Mouse (Mus musculus): ENCODE measurements around the gene Cdh22. TPM values are rescaled to one million over a fixed set of nuclear protein-coding genes. Genes with fewer than 3 reads are reported as not detected.

Gene Cdh22
- polyA plus RNA-seq, 1 experiment from 2014 or later: 0.57 TPM

DNA sequence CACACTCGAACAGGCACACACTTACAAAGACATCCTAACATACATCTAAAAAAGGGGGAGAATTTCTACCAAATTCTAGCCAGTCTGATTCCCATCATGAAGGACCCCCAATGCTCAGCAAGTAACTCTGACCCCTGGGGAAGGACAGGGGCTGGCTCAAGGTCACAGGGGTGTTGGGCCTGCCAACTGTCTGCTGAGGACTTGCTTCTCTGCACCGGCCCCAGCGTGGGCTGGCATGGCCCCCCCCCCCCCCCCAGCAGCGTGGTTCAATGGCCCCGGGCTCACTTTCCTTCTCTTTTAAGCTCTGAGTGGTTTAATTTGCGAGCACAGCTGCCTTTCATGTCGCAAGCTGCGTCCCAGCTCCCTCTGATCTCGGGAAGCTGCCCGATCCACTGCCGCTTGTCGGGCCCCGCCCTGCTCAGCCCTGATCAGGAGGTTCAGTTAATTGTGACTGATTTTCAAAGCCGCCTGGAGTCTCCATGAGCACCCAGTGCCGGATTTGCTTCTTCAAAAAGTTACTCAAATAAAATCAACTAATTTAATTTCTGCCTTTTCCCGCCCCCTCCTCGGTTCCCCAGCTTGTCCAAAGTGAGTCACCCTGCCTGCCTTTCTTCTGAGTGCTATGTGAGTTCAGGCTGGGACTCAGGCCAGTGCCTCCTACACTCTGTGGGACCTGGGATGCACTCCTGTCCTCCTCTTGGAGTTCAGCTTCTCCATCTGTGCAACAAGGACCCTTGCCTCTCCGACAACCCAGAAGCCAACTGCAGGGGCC lies 67.8 kb downstream of the Cdh22 start:
- no peak overlapping the region for H3K9ac ChIP-seq
- H3K27me3 ChIP-seq (replicated peaks): peaks cover 50% of the 10 kb centered on the region
- ATAC-seq (ENCODE audit: insufficient read depth, low FRiP score, low read depth): no peak
- H3K36me3 ChIP-seq: no peaks in the 10 kb centered on the region
- no peak overlapping the region for H3K4me3 ChIP-seq (replicated peaks)
- H3K27ac ChIP-seq: no peak overlapping the region
- no peaks in the 10 kb centered on the region for H3K4me1 ChIP-seq
- no peak overlapping the region for H3K4me2 ChIP-seq
- 13% methylated on average over 18 of the region's 18 CpGs for WGBS
- H3K9me3 ChIP-seq: no peaks in the 10 kb centered on the region

- Histone ChIP-seq H3K27ac (no peak overlapping the region), H3K9ac (no peak overlapping the region), H3K4me2 (no peak overlapping the region), H3K4me3 (replicated peaks) (no peak overlapping the region), H3K27me3 (replicated peaks) (peaks cover 35% of the 10 kb centered on the region), H3K36me3 (no peaks in the 10 kb centered on the region), H3K4me1 (no peaks in the 10 kb centered on the region), H3K9me3 (no peaks in the 10 kb centered on the region)
- ATAC-seq (ENCODE audit: insufficient read depth, low FRiP score, low read depth): no peak
- WGBS: 4% methylated on average over 5 of the region's 5 CpGs
Measured at GRCm38 (mm10) chr2:165162221-165162620, 72.4 kb downstream of the Cdh22 start.

- Histone ChIP-seq H3K9ac (no peak overlapping the region), H3K27ac (no peak overlapping the region), H3K27me3 (replicated peaks) (peaks cover 19% of the 10 kb centered on the region; the same call in 1 of the 2 replicates), H3K9me3 (no peaks in the 10 kb centered on the region), H3K4me3 (replicated peaks) (no peak overlapping the region), H3K36me3 (no peaks in the 10 kb centered on the region), H3K4me1 (no peaks in the 10 kb centered on the region), H3K4me2 (no peak overlapping the region)
- 16% methylated on average over 5 of the region's 5 CpGs for WGBS
- no peak for ATAC-seq (ENCODE audit: insufficient read depth, low FRiP score, low read depth)
Measured at GRCm38 (mm10) chr2:165160466-165160865, 74.2 kb downstream of the Cdh22 start.

DNA sequence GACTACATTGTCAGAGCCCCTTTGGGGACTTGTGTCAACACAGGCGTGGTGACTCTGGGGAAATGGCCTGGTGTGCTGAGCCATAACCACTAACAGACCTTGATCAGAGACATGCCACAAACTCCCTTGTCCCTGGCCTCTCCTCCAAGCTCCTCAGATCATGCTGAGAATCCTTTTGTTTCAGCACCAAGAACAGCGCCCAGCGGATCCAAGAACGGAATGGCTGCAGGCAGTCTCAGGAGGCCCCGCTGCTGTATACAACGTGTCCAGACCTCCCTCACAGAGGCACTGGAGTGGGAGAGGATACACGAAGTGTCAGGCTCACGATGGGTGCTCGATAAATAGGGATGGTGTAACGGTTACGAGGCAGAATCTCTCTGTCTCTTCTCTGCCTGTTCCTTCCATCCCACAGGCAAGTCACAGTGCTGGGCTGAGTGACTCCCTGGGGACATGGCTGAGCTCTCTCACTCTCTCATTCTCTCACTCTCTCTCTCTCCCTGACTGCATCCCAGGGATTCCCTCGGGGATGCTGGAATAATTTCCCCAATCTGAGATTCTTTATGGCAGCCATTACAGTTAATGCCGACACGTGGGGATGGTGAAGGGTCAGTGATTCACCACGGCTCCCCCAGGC lies 75.5 kb downstream of the Cdh22 start:
- Histone ChIP-seq H3K4me1 (no peaks in the 10 kb centered on the region), H3K9ac (no peak overlapping the region), H3K36me3 (no peaks in the 10 kb centered on the region), H3K4me2 (no peak overlapping the region), H3K27ac (no peak overlapping the region), H3K9me3 (no peaks in the 10 kb centered on the region), H3K4me3 (replicated peaks) (no peak overlapping the region), H3K27me3 (replicated peaks) (0 out of 2 replicates have a peak, but pooled peaks cover 9% of the 10 kb centered on the region)
- 20% methylated on average over 15 of the region's 15 CpGs for whole genome bisulfite sequencing
- ATAC-seq (ENCODE audit: insufficient read depth, low FRiP score, low read depth): no peak

DNA sequence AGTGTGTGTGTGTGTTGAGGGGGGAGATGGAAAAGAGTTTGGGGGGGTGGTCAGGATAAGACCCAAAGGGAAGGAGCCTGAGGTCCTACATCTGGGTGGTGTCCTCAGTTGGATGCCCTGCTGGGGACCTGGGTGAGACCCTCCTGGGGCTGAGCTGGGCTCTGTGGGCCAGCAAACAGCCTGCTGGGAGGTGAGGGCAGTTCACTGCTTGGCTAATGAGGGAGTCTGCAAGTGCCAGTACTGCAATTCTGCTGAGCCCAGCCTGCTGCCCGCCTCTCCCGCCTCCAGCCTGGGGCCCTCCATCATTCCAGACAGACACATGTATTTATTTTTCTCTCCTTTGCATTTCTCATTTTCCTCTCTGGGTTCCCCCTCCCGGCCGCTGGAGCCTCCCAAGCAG lies 76.3 kb downstream of the Cdh22 start:
- WGBS: 57% methylated on average over 4 of the region's 4 CpGs
- Histone ChIP-seq H3K9me3 (no peaks in the 10 kb centered on the region), H3K27ac (no peak overlapping the region), H3K27me3 (replicated peaks) (0 out of 2 replicates have a peak, but pooled peaks cover 11% of the 10 kb centered on the region), H3K36me3 (no peaks in the 10 kb centered on the region), H3K4me1 (no peaks in the 10 kb centered on the region), H3K4me2 (no peak overlapping the region), H3K4me3 (replicated peaks) (no peak overlapping the region), H3K9ac (no peak overlapping the region)
- ATAC-seq (ENCODE audit: insufficient read depth, low FRiP score, low read depth): no peak

- Histone ChIP-seq H3K9me3 (no peaks in the 10 kb centered on the region), H3K9ac (no peak overlapping the region), H3K4me3 (replicated peaks) (no peak overlapping the region), H3K4me1 (no peaks in the 10 kb centered on the region), H3K27me3 (replicated peaks) (0 out of 2 replicates have a peak, but pooled peaks cover 15% of the 10 kb centered on the region), H3K36me3 (no peaks in the 10 kb centered on the region), H3K4me2 (no peak overlapping the region), H3K27ac (no peak overlapping the region)
- WGBS: 76% methylated on average over 11 of the region's 11 CpGs
- no peak for ATAC-seq (ENCODE audit: insufficient read depth, low FRiP score, low read depth)
Measured at GRCm38 (mm10) chr2:165157900-165158299, 76.8 kb downstream of the Cdh22 start.

GRCm38 (mm10) chr2:165153006-165153405 lies 81.6 kb downstream of the Cdh22 start:
- no peak for ATAC-seq (ENCODE audit: insufficient read depth, low FRiP score, low read depth)
- no peaks in the 10 kb centered on the region for H3K36me3 ChIP-seq
- H3K27ac ChIP-seq: no peak overlapping the region
- no peaks in the 10 kb centered on the region for H3K9me3 ChIP-seq
- 19% methylated on average over 12 of the region's 12 CpGs for WGBS
- H3K27me3 ChIP-seq (replicated peaks): 0 out of 2 replicates have a peak, but pooled peaks cover 12% of the 10 kb centered on the region
- H3K9ac ChIP-seq: no peak overlapping the region
- H3K4me3 ChIP-seq (replicated peaks): no peak overlapping the region
- H3K4me2 ChIP-seq: no peak overlapping the region
- H3K4me1 ChIP-seq: no peaks in the 10 kb centered on the region

DNA sequence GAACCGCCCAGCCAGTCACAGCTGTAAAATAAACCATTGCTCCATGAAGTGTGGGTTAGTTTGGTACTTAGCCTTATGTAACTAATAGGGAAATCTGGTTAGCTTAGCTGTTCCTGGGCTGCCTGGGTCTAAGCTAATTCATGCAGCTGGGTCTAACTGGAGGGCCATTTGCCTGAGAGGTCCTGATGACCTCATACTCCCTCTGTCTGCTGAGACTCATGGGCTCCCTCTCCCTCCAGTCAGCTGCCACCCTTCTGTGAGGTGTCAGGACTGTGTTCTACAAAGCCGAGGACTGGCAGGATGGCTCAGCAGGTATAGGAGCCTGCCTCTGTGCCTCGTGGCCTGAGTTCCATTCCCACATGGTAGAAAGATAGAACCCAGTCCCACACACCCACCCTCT lies 84.9 kb downstream of the Cdh22 start:
- ATAC-seq (ENCODE audit: insufficient read depth, low FRiP score, low read depth): no peak
- no peaks in the 10 kb centered on the region for H3K9me3 ChIP-seq
- no peak overlapping the region for H3K27ac ChIP-seq
- H3K36me3 ChIP-seq: no peaks in the 10 kb centered on the region
- H3K4me3 ChIP-seq (replicated peaks): no peak overlapping the region
- H3K27me3 ChIP-seq (replicated peaks): 0 out of 2 replicates have a peak, but pooled peaks cover 10% of the 10 kb centered on the region
- WGBS: 52% methylated on average over 3 of the region's 3 CpGs
- no peak overlapping the region for H3K9ac ChIP-seq
- H3K4me1 ChIP-seq: no peaks in the 10 kb centered on the region
- H3K4me2 ChIP-seq: no peak overlapping the region

DNA sequence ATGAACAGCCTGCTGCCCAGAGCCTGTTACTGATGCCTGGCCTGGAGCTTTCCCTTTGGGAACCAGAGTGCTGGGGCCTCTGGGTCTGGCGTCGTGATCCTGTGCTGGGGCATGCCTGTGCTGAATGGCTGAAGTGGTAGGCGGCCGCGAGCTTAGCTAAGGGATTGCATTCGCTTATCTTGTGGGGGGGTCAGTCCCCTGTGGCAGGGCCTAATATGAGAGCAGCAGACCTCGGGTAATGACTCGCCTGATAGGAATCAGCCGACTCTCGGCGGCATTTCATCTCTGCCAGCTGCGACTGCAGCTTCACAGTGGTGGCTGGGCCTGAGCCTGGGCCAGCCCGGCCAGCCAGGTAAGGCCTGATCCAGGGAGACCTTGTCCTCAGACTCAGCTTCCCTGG lies 88.8 kb downstream of the Cdh22 start:
- peaks cover 16% of the 10 kb centered on the region for H3K27me3 ChIP-seq (replicated peaks)
- H3K4me3 ChIP-seq (replicated peaks): no peak overlapping the region
- H3K4me2 ChIP-seq: no peak overlapping the region
- no peak overlapping the region for H3K9ac ChIP-seq
- H3K27ac ChIP-seq: no peak overlapping the region
- no peaks in the 10 kb centered on the region for H3K4me1 ChIP-seq
- 63% methylated on average over 13 of the region's 13 CpGs for WGBS
- no peaks in the 10 kb centered on the region for H3K9me3 ChIP-seq
- no peak for ATAC-seq (ENCODE audit: insufficient read depth, low FRiP score, low read depth)
- no peaks in the 10 kb centered on the region for H3K36me3 ChIP-seq

DNA sequence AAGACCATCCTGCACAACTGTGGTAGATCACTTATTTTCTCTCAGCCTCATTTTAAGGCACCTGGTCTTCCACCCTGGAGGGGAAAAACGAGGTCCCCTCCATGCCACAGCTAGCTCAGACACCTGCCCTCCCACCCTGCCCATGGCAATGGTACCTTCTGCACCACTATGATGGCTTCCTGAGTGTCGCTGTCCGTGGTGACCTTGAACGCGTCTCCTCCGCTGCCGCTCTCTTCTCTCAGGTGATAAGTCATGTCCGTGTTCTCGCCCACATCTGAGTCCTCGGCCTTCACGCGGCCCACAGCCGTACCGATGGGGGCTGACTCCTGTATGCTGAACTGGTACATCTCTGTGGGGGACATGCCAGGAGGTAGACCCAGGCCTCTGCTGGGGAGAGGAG lies 91.2 kb downstream of the Cdh22 start:
- Histone ChIP-seq H3K27me3 (replicated peaks) (peaks cover 16% of the 10 kb centered on the region), H3K4me2 (no peak overlapping the region), H3K4me3 (replicated peaks) (no peak overlapping the region), H3K4me1 (no peaks in the 10 kb centered on the region), H3K36me3 (no peaks in the 10 kb centered on the region), H3K9ac (no peak overlapping the region), H3K27ac (no peak overlapping the region), H3K9me3 (no peaks in the 10 kb centered on the region)
- ATAC-seq (ENCODE audit: insufficient read depth, low FRiP score, low read depth): no peak
- WGBS: 66% methylated on average over 14 of the region's 14 CpGs

- H3K36me3 ChIP-seq: no peaks in the 10 kb centered on the region
- H3K9ac ChIP-seq: no peak overlapping the region
- H3K4me3 ChIP-seq (replicated peaks): no peak overlapping the region
- H3K27me3 ChIP-seq (replicated peaks): no peaks in the 10 kb centered on the region
- whole genome bisulfite sequencing: 18% methylated on average over 16 of the region's 16 CpGs
- peaks cover 17% of the 10 kb centered on the region for H3K4me1 ChIP-seq
- H3K4me2 ChIP-seq: 0 out of 2 replicates have a peak overlapping the region, but pooled peaks have one; percentile 6
- no peaks in the 10 kb centered on the region for H3K9me3 ChIP-seq
- H3K27ac ChIP-seq: peak overlapping the region; percentile 71
- peak; percentile 57; the same call in 1 of the 2 replicates for ATAC-seq (ENCODE audit: insufficient read depth, low FRiP score, low read depth)
Measured at GRCm38 (mm10) chr2:165136049-165136448, 98.6 kb downstream of the Cdh22 start.

- Histone ChIP-seq H3K36me3 (no peaks in the 10 kb centered on the region), H3K4me2 (peak overlapping the region; percentile 25), H3K27me3 (replicated peaks) (no peaks in the 10 kb centered on the region), H3K4me3 (replicated peaks) (no peak overlapping the region), H3K27ac (no peak overlapping the region), H3K4me1 (peaks cover 17% of the 10 kb centered on the region), H3K9me3 (no peaks in the 10 kb centered on the region), H3K9ac (no peak overlapping the region)
- ATAC-seq (ENCODE audit: insufficient read depth, low FRiP score, low read depth): no peak
- WGBS: under 1% methylated on average over 15 of the region's 15 CpGs
Measured at GRCm38 (mm10) chr2:165133566-165133965, 101.1 kb downstream of the Cdh22 start.

Data from stomach, embryonic 15.5 days (tissue).